Mouse (Mus musculus) forebrain, embryonic 13.5 days (tissue): ENCODE measurements at regions not wholly inside any gene's neighbourhood (a gene's known extent, or its start where the extent isn't known, plus 50 kb on each side); places are given as distances from the start of the nearest gene placed in this dataset.

Experiments used
- ATAC-seq: fragments of 200-750 bp; cut with Nextera tagmentation; 2 replicates; pipeline ENCODE4 v1.8.0; 2017
- H3K27ac ChIP-seq: fragments of 300-500 bp; sonication (generic); 2 replicates; pipeline ENCODE4 v1.5.1; 2015; ENCODE audit warnings: inconsistent platforms, mild to moderate bottlenecking, moderate library complexity
- H3K27me3 ChIP-seq: fragments of 300-500 bp; sonication (generic); 2 replicates; pipeline ENCODE4 v1.6.1; 2015; ENCODE audit warnings: mild to moderate bottlenecking, inconsistent platforms
- H3K36me3 ChIP-seq: fragments of 300-500 bp; sonication (generic); 2 replicates; pipeline ENCODE4 v1.6.1; 2015; ENCODE audit warnings: mild to moderate bottlenecking, inconsistent platforms; ENCODE audit not compliant: poor library complexity, severe bottlenecking
- H3K4me1 ChIP-seq: fragments of 300-500 bp; sonication (generic); 2 replicates; pipeline ENCODE4 v1.6.1; 2015; ENCODE audit warnings: inconsistent platforms
- H3K4me2 ChIP-seq: fragments of 300-500 bp; sonication (generic); 2 replicates; pipeline ENCODE4 v1.6.1; 2015; ENCODE audit warnings: inconsistent platforms, mild to moderate bottlenecking, moderate library complexity
- H3K4me3 ChIP-seq: fragments of 300-500 bp; sonication (generic); 2 replicates; pipeline ENCODE4 v1.5.1; 2015; ENCODE audit warnings: mild to moderate bottlenecking, inconsistent platforms
- H3K9ac ChIP-seq: fragments of 300-500 bp; sonication (generic); 2 replicates; pipeline ENCODE4 v1.6.1; 2015; ENCODE audit warnings: mild to moderate bottlenecking, inconsistent platforms
- H3K9me3 ChIP-seq: fragments of 300-500 bp; sonication (generic); replicated peaks from 2 replicates; pipeline ENCODE4 v1.6.1; 2016; ENCODE audit warnings: inconsistent platforms
- WGBS: fragments of 180-500 bp; shearing (Covaris S2); methylation state at CpG from one replicate; pipeline ENCODE4 v1.1.7; 2015; 5-methylcytosine and 5-hydroxymethylcytosine counted together

GRCm38 (mm10) chr2:147647972-147648371 lies 286.2 kb downstream of the Pax1 start:
- WGBS = 93% methylated on average over 8 of the region's 8 CpGs
- Histone ChIP-seq H3K36me3 (no peaks in the 10 kb centered on the region), H3K4me2 (no peak overlapping the region), H3K4me3 (no peak overlapping the region), H3K27me3 (no peaks in the 10 kb centered on the region), H3K4me1 (no peaks in the 10 kb centered on the region), H3K9me3 (no peaks in the 10 kb centered on the region; the same call in 1 of the 2 replicates), H3K9ac (no peak overlapping the region), H3K27ac (no peak overlapping the region)
- ATAC-seq = no peak

GRCm38 (mm10) chr2:147647506-147647905 lies 285.8 kb downstream of the Pax1 start:
- no peak overlapping the region for H3K9ac ChIP-seq
- H3K36me3 ChIP-seq = no peaks in the 10 kb centered on the region
- no peaks in the 10 kb centered on the region for H3K27me3 ChIP-seq
- no peaks in the 10 kb centered on the region for H3K9me3 ChIP-seq
- no peaks in the 10 kb centered on the region for H3K4me1 ChIP-seq
- ATAC-seq = no peak
- WGBS = 84% methylated on average over 4 of the region's 4 CpGs
- no peak overlapping the region for H3K4me3 ChIP-seq
- H3K4me2 ChIP-seq = no peak overlapping the region
- no peak overlapping the region for H3K27ac ChIP-seq

- Histone ChIP-seq H3K4me3 (no peak overlapping the region), H3K9me3 (no peaks in the 10 kb centered on the region), H3K9ac (no peak overlapping the region), H3K4me2 (no peak overlapping the region), H3K27me3 (no peaks in the 10 kb centered on the region), H3K27ac (no peak overlapping the region), H3K4me1 (peaks cover under 1% of the 10 kb centered on the region; the same call in 1 of the 2 replicates), H3K36me3 (no peaks in the 10 kb centered on the region)
- 71% methylated on average over 1 of the region's 1 CpGs for WGBS
- ATAC-seq = no peak
These were observed 276.2 kb downstream of the Pax1 start for GRCm38 (mm10) chr2:147637882-147638281.

GRCm38 (mm10) chr2:147632737-147633136 lies 271.0 kb downstream of the Pax1 start:
- Histone ChIP-seq H3K27ac (no peak overlapping the region), H3K36me3 (no peaks in the 10 kb centered on the region), H3K27me3 (no peaks in the 10 kb centered on the region), H3K4me2 (no peak overlapping the region), H3K4me3 (no peak overlapping the region), H3K9me3 (no peaks in the 10 kb centered on the region), H3K9ac (no peak overlapping the region), H3K4me1 (peaks cover 6% of the 10 kb centered on the region; the same call in 1 of the 2 replicates)
- 31% methylated on average over 6 of the region's 6 CpGs for WGBS
- no peak for ATAC-seq

GRCm38 (mm10) chr2:147629716-147630115 lies 268.0 kb downstream of the Pax1 start:
- H3K27ac ChIP-seq = no peak overlapping the region
- no peak overlapping the region for H3K4me3 ChIP-seq
- no peak for ATAC-seq
- H3K27me3 ChIP-seq = no peaks in the 10 kb centered on the region
- no peaks in the 10 kb centered on the region for H3K9me3 ChIP-seq
- H3K4me1 ChIP-seq = peaks cover 6% of the 10 kb centered on the region; the same call in 1 of the 2 replicates
- WGBS = 93% methylated on average over 3 of the region's 3 CpGs
- no peak overlapping the region for H3K4me2 ChIP-seq
- no peak overlapping the region for H3K9ac ChIP-seq
- no peaks in the 10 kb centered on the region for H3K36me3 ChIP-seq

GRCm38 (mm10) chr2:147627096-147627495 lies 265.4 kb downstream of the Pax1 start:
- 91% methylated on average over 5 of the region's 5 CpGs for WGBS
- no peak for ATAC-seq
- Histone ChIP-seq H3K36me3 (no peaks in the 10 kb centered on the region), H3K4me2 (no peak overlapping the region), H3K9me3 (no peaks in the 10 kb centered on the region), H3K4me3 (no peak overlapping the region), H3K27me3 (no peaks in the 10 kb centered on the region), H3K4me1 (no peaks in the 10 kb centered on the region), H3K27ac (no peak overlapping the region), H3K9ac (no peak overlapping the region)

GRCm38 (mm10) chr2:147623116-147623515 lies 261.4 kb downstream of the Pax1 start:
- no peak overlapping the region for H3K4me3 ChIP-seq
- H3K9ac ChIP-seq = no peak overlapping the region
- H3K36me3 ChIP-seq = no peaks in the 10 kb centered on the region
- no peaks in the 10 kb centered on the region for H3K27me3 ChIP-seq
- H3K4me1 ChIP-seq = no peaks in the 10 kb centered on the region
- H3K4me2 ChIP-seq = no peak overlapping the region
- no peaks in the 10 kb centered on the region for H3K9me3 ChIP-seq
- no peak for ATAC-seq
- 89% methylated on average over 4 of the region's 4 CpGs for WGBS
- no peak overlapping the region for H3K27ac ChIP-seq

GRCm38 (mm10) chr2:147617849-147618248 lies 256.1 kb downstream of the Pax1 start:
- Histone ChIP-seq H3K4me1 (no peaks in the 10 kb centered on the region), H3K36me3 (no peaks in the 10 kb centered on the region), H3K4me3 (no peak overlapping the region), H3K4me2 (no peak overlapping the region), H3K9me3 (no peaks in the 10 kb centered on the region), H3K27me3 (no peaks in the 10 kb centered on the region), H3K9ac (no peak overlapping the region), H3K27ac (no peak overlapping the region)
- ATAC-seq = peak; percentile 59
- 68% methylated on average over 10 of the region's 10 CpGs for WGBS

- H3K9me3 ChIP-seq = no peaks in the 10 kb centered on the region
- no peaks in the 10 kb centered on the region for H3K4me1 ChIP-seq
- H3K9ac ChIP-seq = no peak overlapping the region
- no peaks in the 10 kb centered on the region for H3K36me3 ChIP-seq
- no peak for ATAC-seq
- H3K27me3 ChIP-seq = no peaks in the 10 kb centered on the region
- H3K4me2 ChIP-seq = no peak overlapping the region
- H3K4me3 ChIP-seq = no peak overlapping the region
- no peak overlapping the region for H3K27ac ChIP-seq
These were observed 248.6 kb downstream of the Pax1 start for GRCm38 (mm10) chr2:147610343-147610742.

- no peak overlapping the region for H3K4me3 ChIP-seq
- no peak overlapping the region for H3K27ac ChIP-seq
- H3K9me3 ChIP-seq = no peaks in the 10 kb centered on the region
- 91% methylated on average over 2 of the region's 2 CpGs for WGBS
- no peak for ATAC-seq
- no peaks in the 10 kb centered on the region for H3K27me3 ChIP-seq
- no peak overlapping the region for H3K4me2 ChIP-seq
- no peaks in the 10 kb centered on the region for H3K36me3 ChIP-seq
- no peak overlapping the region for H3K9ac ChIP-seq
- H3K4me1 ChIP-seq = no peaks in the 10 kb centered on the region
These were observed 239.9 kb downstream of the Pax1 start for GRCm38 (mm10) chr2:147601639-147602038.

GRCm38 (mm10) chr2:147572413-147572812 lies 210.7 kb downstream of the Pax1 start:
- Histone ChIP-seq H3K4me3 (no peak overlapping the region), H3K9me3 (no peaks in the 10 kb centered on the region), H3K36me3 (no peaks in the 10 kb centered on the region), H3K9ac (no peak overlapping the region), H3K4me2 (no peak overlapping the region), H3K27me3 (no peaks in the 10 kb centered on the region), H3K27ac (no peak overlapping the region), H3K4me1 (no peaks in the 10 kb centered on the region)
- WGBS = 84% methylated on average over 1 of the region's 1 CpGs
- ATAC-seq = no peak

- ATAC-seq = no peak
- H3K27me3 ChIP-seq = no peaks in the 10 kb centered on the region
- WGBS = 82% methylated on average over 7 of the region's 7 CpGs
These were observed 199.5 kb downstream of the Pax1 start for GRCm38 (mm10) chr2:147561220-147561619.

GRCm38 (mm10) chr2:147560426-147561155 lies 198.9 kb downstream of the Pax1 start:
- Histone ChIP-seq H3K4me3 (no peak overlapping the region), H3K9me3 (no peaks in the 10 kb centered on the region), H3K36me3 (no peaks in the 10 kb centered on the region), H3K27ac (no peak overlapping the region), H3K9ac (no peak overlapping the region), H3K4me2 (no peak overlapping the region), H3K4me1 (no peaks in the 10 kb centered on the region), H3K27me3 (no peaks in the 10 kb centered on the region)
- ATAC-seq = no peak
- WGBS = 90% methylated on average over 20 of the region's 20 CpGs

More at GRCm38 (mm10) chr2:147561220-147561619, 199.5 kb downstream of the Pax1 start:
- no peaks in the 10 kb centered on the region for H3K9me3 ChIP-seq
- H3K4me3 ChIP-seq = no peak overlapping the region
- H3K27ac ChIP-seq = no peak overlapping the region
- no peak overlapping the region for H3K4me2 ChIP-seq
- no peak overlapping the region for H3K9ac ChIP-seq
- H3K36me3 ChIP-seq = no peaks in the 10 kb centered on the region
- H3K4me1 ChIP-seq = no peaks in the 10 kb centered on the region
